Mouse (Mus musculus) limb, embryonic 14.5 days (tissue): ENCODE results near the gene Vamp8. TPM values are rescaled to one million over a fixed set of nuclear protein-coding genes. Genes with fewer than 3 reads are reported as not detected.

Source experiments
- ATAC-seq: fragments of 200-750 bp; cut with Nextera tagmentation; 2 replicates; pipeline ENCODE4 v1.8.0; 2017; ENCODE audit warnings: low read depth, moderate number of reproducible peaks, moderate TSS enrichment; ENCODE audit not compliant: low FRiP score
- DNase-seq: peaks from one replicate; pipeline ENCODE4 v3.0.0-alpha.2; 2015; ENCODE audit warnings: low spot score
- H3K27ac ChIP-seq: fragments of 300-500 bp; sonication (generic); replicated peaks from 2 replicates; pipeline ENCODE4 v1.5.1; 2014; ENCODE audit warnings: low read depth, mild to moderate bottlenecking, low read length, moderate library complexity, mixed read lengths
- H3K27me3 ChIP-seq: fragments of 300-500 bp; sonication (generic); 2 replicates; pipeline ENCODE4 v1.6.1; 2014; ENCODE audit warnings: low read length, mixed read lengths; ENCODE audit not compliant: control insufficient read depth, insufficient read depth
- H3K36me3 ChIP-seq: fragments of 300-500 bp; sonication (generic); 2 replicates; pipeline ENCODE4 v1.6.1; 2014; ENCODE audit warnings: mild to moderate bottlenecking, low read length, moderate library complexity, mixed read lengths; ENCODE audit not compliant: control insufficient read depth, insufficient read depth
- H3K4me1 ChIP-seq: fragments of 300-500 bp; sonication (generic); 2 replicates; pipeline ENCODE4 v1.6.1; 2014; ENCODE audit warnings: antibody characterized with exemption, low read length, mixed read lengths; ENCODE audit not compliant: control insufficient read depth, insufficient read depth
- H3K4me2 ChIP-seq: fragments of 300-500 bp; sonication (generic); replicated peaks from 2 replicates; pipeline ENCODE4 v1.6.1; 2014; ENCODE audit warnings: low read depth, mild to moderate bottlenecking, low read length, moderate library complexity; ENCODE audit not compliant: severe bottlenecking
- H3K4me3 ChIP-seq: fragments of 300-500 bp; sonication (generic); replicated peaks from 2 replicates; pipeline ENCODE4 v1.5.1; 2014; ENCODE audit warnings: low read length
- H3K9ac ChIP-seq: fragments of 300-500 bp; sonication (generic); 2 replicates; pipeline ENCODE4 v1.6.1; 2014; ENCODE audit warnings: mild to moderate bottlenecking, low read depth, low read length, moderate library complexity; ENCODE audit not compliant: severe bottlenecking
- H3K9me3 ChIP-seq: fragments of 300-500 bp; sonication (generic); 2 replicates; pipeline ENCODE4 v1.6.1; 2016; ENCODE audit warnings: low read length; ENCODE audit not compliant: control insufficient read depth
- POLR2A ChIP-seq: fragments of 200-500 bp; IDR thresholded peaks from 2 replicates; pipeline ENCODE4 v1.8.0; 2012; ENCODE audit warnings: inconsistent platforms, mild to moderate bottlenecking, moderate library complexity, borderline replicate concordance; ENCODE audit not compliant: insufficient read depth, insufficient read length; ENCODE audit errors: extremely low read depth
- WGBS: fragments of 180-500 bp; shearing (Covaris S2); extraction: QIAGEN DNeasy Blood & Tissue Kit; methylation state at CpG from one replicate; pipeline ENCODE4 v1.1.7; 2014; 5-methylcytosine and 5-hydroxymethylcytosine counted together
- polyA plus RNA-seq, 2 experiments: library from polyadenylated mRNA; depleted of rRNA in 1 of 2; stranded (reverse) in 1 of 2; unstranded in 1 of 2; fragments of >200 nt; fragmentation: Nextera tagmentation in 1 of 2; extraction: Ambion mirVana in 1 of 2; gene quantifications; 2 replicates each; pipeline versions ENCODE4 v1.2.1 to v1.2.3; 2012 to 2014

The Vamp8 gene
- polyA plus RNA-seq, 2 experiments, result 125 to 173 TPM

DNA sequence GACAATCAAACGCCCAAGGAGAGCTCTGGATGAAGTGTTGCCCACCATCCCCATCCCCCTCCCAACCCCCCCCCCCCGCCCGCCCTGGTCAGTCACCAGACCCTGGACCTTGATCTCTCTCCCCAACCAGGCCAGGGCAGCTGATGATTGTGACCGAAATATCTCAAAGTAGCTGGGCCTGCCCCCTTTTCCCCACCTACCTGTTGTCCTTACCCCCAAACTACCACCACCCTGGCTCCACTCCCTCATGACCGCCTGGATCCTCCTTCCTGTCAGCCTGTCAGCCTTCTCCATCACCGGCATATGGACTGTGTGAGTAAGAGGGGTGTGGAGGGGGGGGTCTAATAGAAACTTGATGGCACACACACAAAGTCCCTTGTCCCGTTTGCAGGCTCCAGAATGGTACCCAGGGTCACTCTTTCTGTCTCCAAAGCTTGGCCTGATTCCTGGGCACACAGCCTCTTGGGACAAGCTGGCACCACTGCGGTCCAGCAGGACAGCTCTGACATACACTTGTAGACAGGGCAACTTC lies 34.4 kb downstream of the Vamp8 start:
- Histone ChIP-seq H3K9me3 (no peaks in the 10 kb centered on the region), H3K4me2 (peak overlapping the region; percentile 95), H3K27ac (no peak overlapping the region), H3K4me1 (peaks cover 24% of the 10 kb centered on the region), H3K4me3 (peak overlapping the region; percentile 66), H3K9ac (peak overlapping the region; percentile 67), H3K36me3 (peaks cover 27% of the 10 kb centered on the region), H3K27me3 (no peaks in the 10 kb centered on the region)
- ATAC-seq, result no peak
- no peak for TF ChIP-seq POLR2A
- 31% methylated on average over 8 of the region's 8 CpGs for WGBS
- no peak for DNase-seq

DNA sequence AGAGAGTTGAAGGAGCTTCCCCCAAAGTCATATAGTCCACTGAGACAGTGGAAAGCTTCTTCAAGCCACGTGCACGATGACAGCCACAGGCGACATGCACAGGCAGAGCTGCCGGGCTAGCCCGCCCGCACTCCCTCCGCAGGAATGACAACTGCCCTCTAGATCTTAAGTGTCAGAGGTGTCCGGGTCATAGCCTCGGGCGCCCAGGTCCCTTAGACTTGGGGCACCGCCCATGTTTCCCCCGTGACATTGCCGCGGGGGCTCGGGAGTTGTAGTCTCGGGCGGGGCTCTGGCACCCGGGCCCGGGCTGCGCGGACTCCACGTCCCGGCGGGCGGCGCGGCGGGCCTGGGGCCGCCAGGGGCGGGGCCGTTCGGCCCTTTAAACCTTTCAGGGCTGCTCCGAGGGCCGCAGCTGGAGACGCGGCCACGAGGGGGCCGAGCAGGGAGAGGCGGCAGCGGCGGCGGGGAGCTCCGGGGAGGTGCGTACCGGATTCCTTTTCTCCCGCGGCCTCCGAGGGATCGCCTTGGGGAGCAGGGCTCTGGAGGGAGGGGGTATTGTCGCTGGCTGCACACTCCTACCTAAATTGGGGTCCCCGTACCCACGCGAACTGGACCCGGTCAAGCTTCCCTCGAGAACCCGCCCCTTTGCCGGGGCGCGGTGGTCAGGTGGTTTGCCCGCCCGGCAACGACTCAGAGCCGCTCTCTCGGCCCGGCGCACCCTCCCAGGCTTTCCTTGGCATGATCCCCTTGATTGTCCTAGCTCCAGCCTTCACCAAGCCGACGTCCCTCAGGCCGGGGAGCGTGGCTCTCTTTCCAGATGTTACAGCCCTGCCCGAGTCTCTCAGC lies 35.2 kb downstream of the Vamp8 start, which contains the start of gene Tmem150a:
Gene Tmem150a, plus strand, starts transcription at position 382 of the 846 bp plus-strand sequence.
- ATAC-seq (peak; percentile 88), DNase-seq (peak; percentile 75)
- TF ChIP-seq POLR2A, result no peak
- Histone ChIP-seq H3K9me3 (no peaks in the 10 kb centered on the region), H3K4me2 (peak within 1 kb of the TSS; percentile 95), H3K4me3 (peak within 1 kb of the TSS; percentile 66), H3K9ac (peak within 1 kb of the TSS; percentile 67), H3K4me1 (peaks cover 24% of the 10 kb centered on the region), H3K27ac (no peak within 1 kb of the TSS), H3K27me3 (no peaks in the 10 kb centered on the region), H3K36me3 (peaks cover 31% of the 10 kb centered on the region)
- under 1% methylated on average over 59 of the region's 71 CpGs for WGBS

DNA sequence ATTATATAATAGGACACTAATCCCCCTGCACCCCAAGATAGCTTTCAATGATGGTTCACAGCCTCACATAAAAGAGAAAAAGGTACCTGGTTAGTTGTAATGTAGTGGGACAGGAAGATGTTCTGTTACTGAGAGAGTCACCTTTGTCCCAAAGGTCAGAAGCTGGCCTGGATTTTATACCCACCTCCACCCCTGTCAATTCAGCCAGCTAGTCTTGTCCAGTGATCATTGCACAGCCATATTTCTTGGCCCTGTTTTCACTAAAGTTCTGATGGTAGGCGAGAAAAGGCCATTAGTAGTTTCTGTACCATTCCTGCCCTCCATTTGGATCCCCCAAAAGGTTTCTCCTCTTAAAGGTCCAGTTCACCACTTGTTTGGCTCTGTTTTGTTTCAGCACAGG lies 36.5 kb downstream of the Vamp8 start:
- H3K4me1 ChIP-seq, result peaks cover 24% of the 10 kb centered on the region
- no peak overlapping the region for H3K9ac ChIP-seq
- TF ChIP-seq POLR2A, result no peak
- H3K27ac ChIP-seq, result no peak overlapping the region
- H3K4me3 ChIP-seq, result no peak overlapping the region
- H3K27me3 ChIP-seq, result no peaks in the 10 kb centered on the region
- no peak for DNase-seq
- WGBS, result 71% methylated on average over 1 of the region's 1 CpGs
- no peak for ATAC-seq
- H3K9me3 ChIP-seq, result no peaks in the 10 kb centered on the region
- H3K4me2 ChIP-seq, result no peak overlapping the region
- peaks cover 31% of the 10 kb centered on the region for H3K36me3 ChIP-seq

DNA sequence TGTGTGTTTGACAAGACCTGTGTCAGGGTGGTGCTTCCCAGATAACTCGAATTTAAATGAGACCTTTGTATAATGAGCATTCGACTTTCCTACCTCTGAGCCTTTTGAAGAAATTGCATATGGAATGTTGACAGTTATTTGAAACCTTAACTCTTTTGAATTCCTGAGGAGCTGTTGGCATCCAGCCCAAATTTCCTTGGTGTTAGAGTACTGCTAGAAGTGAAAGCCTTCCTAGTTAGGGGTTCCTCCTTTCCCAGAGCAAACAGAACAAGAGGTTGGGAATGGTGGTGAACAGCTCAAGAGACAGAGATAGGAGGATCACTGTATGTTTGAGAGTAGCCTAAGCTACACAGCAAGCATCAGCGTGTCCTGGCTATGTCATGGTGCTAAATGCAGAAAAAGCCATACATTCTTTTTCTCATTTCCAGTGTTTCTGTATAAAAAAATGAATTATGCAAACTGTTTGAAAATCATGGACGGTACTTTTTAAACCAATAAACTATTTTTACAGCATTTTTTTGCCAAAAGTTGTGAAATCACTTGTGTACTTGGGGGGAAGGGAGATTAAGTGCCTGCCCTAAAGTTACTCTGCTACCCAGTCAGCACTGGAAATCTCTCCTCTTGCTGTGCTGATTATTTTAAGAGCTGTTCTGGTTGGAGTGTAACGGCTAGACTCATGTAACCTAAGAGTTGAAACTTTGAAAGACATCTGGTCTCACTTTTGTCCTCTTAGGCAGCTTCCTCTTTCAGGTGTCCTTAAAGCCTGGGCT lies 37.7 kb downstream of the Vamp8 start:
- no peak overlapping the region for H3K4me2 ChIP-seq
- DNase-seq (peak; percentile 61), ATAC-seq (no peak)
- peaks cover 32% of the 10 kb centered on the region for H3K36me3 ChIP-seq
- no peaks in the 10 kb centered on the region for H3K27me3 ChIP-seq
- TF ChIP-seq POLR2A, result no peak
- H3K9me3 ChIP-seq, result no peaks in the 10 kb centered on the region
- no peak overlapping the region for H3K27ac ChIP-seq
- no peak overlapping the region for H3K9ac ChIP-seq
- 36% methylated on average over 5 of the region's 5 CpGs for WGBS
- peaks cover 31% of the 10 kb centered on the region for H3K4me1 ChIP-seq
- H3K4me3 ChIP-seq, result no peak overlapping the region

DNA sequence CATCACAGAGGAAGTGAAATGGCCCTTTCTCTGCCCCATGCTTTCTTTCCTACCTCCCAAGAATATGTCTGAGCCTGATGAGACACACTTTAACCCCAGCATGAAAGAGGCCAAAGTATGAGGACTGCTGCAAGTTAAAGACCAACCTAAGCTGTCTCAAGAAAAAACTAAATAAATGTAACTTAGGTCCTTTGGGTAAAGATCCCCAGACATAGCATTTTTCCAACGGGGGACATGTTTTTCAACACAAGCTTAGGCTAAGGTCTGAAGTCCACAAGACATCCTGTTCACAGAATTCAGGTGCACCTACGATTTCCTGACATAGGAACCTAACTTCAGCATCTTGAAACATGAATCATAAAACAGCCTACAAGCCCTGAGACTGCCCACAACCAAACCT lies 40.3 kb downstream of the Vamp8 start:
- Histone ChIP-seq H3K36me3 (peaks cover 32% of the 10 kb centered on the region), H3K4me2 (no peak overlapping the region), H3K4me1 (peaks cover 33% of the 10 kb centered on the region), H3K4me3 (no peak overlapping the region), H3K9ac (no peak overlapping the region), H3K27ac (no peak overlapping the region), H3K27me3 (no peaks in the 10 kb centered on the region), H3K9me3 (no peaks in the 10 kb centered on the region)
- DNase-seq, result no peak
- TF ChIP-seq POLR2A, result no peak
- no peak for ATAC-seq
- WGBS, result 84% methylated on average over 2 of the region's 2 CpGs
